23 mouse cellular contexts compared by ENCODE assay signal in the genomic region with DNA sequence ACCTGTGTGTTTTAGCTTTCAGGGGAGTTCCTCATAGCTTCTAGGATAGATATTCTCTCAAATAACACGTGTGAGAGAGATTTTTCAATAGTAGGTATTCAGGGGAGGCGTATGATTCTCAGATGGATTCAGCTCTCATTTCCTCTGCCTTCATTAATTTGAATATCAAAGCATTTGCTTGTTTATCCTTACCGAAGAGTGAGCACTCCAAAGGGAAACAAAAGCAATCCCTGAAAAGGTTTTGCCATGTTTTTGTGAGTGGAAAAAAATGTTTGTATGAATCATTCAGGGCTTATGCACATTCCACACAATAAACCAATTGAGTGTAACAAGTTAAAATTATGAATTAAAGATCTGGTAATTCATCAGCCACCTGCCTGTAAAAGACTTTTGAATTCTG. TPM values are rescaled to one million over a fixed set of nuclear protein-coding genes. Genes with fewer than 3 reads are reported as not detected.
A peak's percentile ranks its signal among the peaks of the same experiment; 100 is the strongest.
DNase-seq lines count a peak whose midpoint lies in the region; ATAC-seq lines count a peak whose summit lies in the region.
"Had no signal": no experiment of that assay in that cellular context is flagged by ENCODE, and none has a peak within 500 bp of the region (broad histone marks: within the 10 kb centered on the region; RNA-seq: fewer than 3 reads in every experiment).

No protein-coding gene starts in this region.

- no peak overlapping the region for H3K4me3 ChIP-seq in forebrain, embryonic 15.5 days
- H3K4me3 ChIP-seq in forebrain, embryonic 13.5 days: no peak overlapping the region
- H3K4me3 ChIP-seq in hindbrain, embryonic 13.5 days: no peak overlapping the region
- H3K4me3 ChIP-seq in hindbrain, embryonic 10.5 days: no peak overlapping the region
- H3K4me3 ChIP-seq: heart, embryonic 12.5 days; heart, embryonic 15.5 days; hindbrain, embryonic 15.5 days had no signal

- H3K27ac ChIP-seq in forebrain, embryonic 15.5 days (replicated peaks): 0 out of 2 replicates have a peak overlapping the region, but pooled peaks have one; percentile 14
- H3K27ac ChIP-seq in forebrain, embryonic 13.5 days: no peak overlapping the region
- 0 out of 2 replicates have a peak overlapping the region, but pooled peaks have one; percentile 23 for H3K27ac ChIP-seq in hindbrain, embryonic 13.5 days
- no peak overlapping the region for H3K27ac ChIP-seq in hindbrain, embryonic 10.5 days
- H3K27ac ChIP-seq: heart, embryonic 15.5 days; hindbrain, embryonic 15.5 days had no signal

- 10% methylated on average over 3 of the region's 3 CpGs for WGBS in forebrain, embryonic 15.5 days
- 11% methylated on average over 3 of the region's 3 CpGs for WGBS in forebrain, embryonic 13.5 days
- 31% methylated on average over 3 of the region's 3 CpGs for WGBS in hindbrain, embryonic 13.5 days
- 67% methylated on average over 3 of the region's 3 CpGs for WGBS in hindbrain, embryonic 10.5 days

- ATAC-seq in forebrain, embryonic 15.5 days (replicated peaks): 0 out of 2 replicates have a peak, but pooled peaks have one; percentile 26
- no peak; the same call in 1 of the 2 replicates for ATAC-seq in forebrain, embryonic 13.5 days
- ATAC-seq in hindbrain, embryonic 13.5 days (ENCODE audit: low FRiP score): no peak
- ATAC-seq: intestine, postnatal 0 days had no signal

- no peaks in the 10 kb centered on the region for H3K27me3 ChIP-seq in forebrain, embryonic 15.5 days
- no peaks in the 10 kb centered on the region for H3K27me3 ChIP-seq in forebrain, embryonic 13.5 days
- no peaks in the 10 kb centered on the region for H3K27me3 ChIP-seq in hindbrain, embryonic 13.5 days
- H3K27me3 ChIP-seq in hindbrain, embryonic 10.5 days (ENCODE audit: insufficient read depth, poor library complexity, severe bottlenecking): no peaks in the 10 kb centered on the region
- H3K27me3 ChIP-seq: CH12.LX; heart, embryonic 12.5 days; heart, embryonic 15.5 days; hindbrain, embryonic 15.5 days had no signal

- no peaks in the 10 kb centered on the region for H3K9me3 ChIP-seq in forebrain, embryonic 15.5 days
- H3K9me3 ChIP-seq in forebrain, embryonic 13.5 days (replicated peaks): no peaks in the 10 kb centered on the region
- no peaks in the 10 kb centered on the region for H3K9me3 ChIP-seq in hindbrain, embryonic 13.5 days
- H3K9me3 ChIP-seq in hindbrain, embryonic 10.5 days: no peaks in the 10 kb centered on the region
- H3K9me3 ChIP-seq: heart, embryonic 12.5 days; heart, embryonic 15.5 days; hindbrain, embryonic 15.5 days had no signal

- H3K4me2 ChIP-seq in forebrain, embryonic 15.5 days (replicated peaks): no peak overlapping the region
- no peak overlapping the region for H3K4me2 ChIP-seq in forebrain, embryonic 13.5 days
- no peak overlapping the region for H3K4me2 ChIP-seq in hindbrain, embryonic 13.5 days
- H3K4me2 ChIP-seq: heart, embryonic 12.5 days; heart, embryonic 15.5 days; hindbrain, embryonic 15.5 days had no signal

- peaks cover 12% of the 10 kb centered on the region for H3K4me1 ChIP-seq in forebrain, embryonic 15.5 days
- peaks cover 14% of the 10 kb centered on the region for H3K4me1 ChIP-seq in forebrain, embryonic 13.5 days
- peaks cover 10% of the 10 kb centered on the region; the same call in 1 of the 2 replicates for H3K4me1 ChIP-seq in hindbrain, embryonic 13.5 days (replicated peaks)
- no peaks in the 10 kb centered on the region for H3K4me1 ChIP-seq in hindbrain, embryonic 10.5 days (replicated peaks)
- H3K4me1 ChIP-seq: heart, embryonic 12.5 days; heart, embryonic 15.5 days had no signal

- DNase-seq in hindbrain, embryonic 10.5 days (ENCODE audit: low spot score): no peak
- DNase-seq in Muller cell, postnatal 12 days (ENCODE audit: inconsistent ontology term): peak; percentile 69
- no peak for DNase-seq in lung, postnatal 36 days
- DNase-seq: adrenal gland, adult 2 months; adrenal gland, postnatal 14 days; B cell, adult 2 months; cerebellum, adult 11-12 months; cerebellum, adult 9-10 months; cerebellum, postnatal 14 days; gastrocnemius, postnatal 25 days; heart, adult 18-20 months; heart, postnatal 10 days; heart, postnatal 36 days; kidney, adult 2 months had no signal

- H3K36me3 ChIP-seq in forebrain, embryonic 15.5 days: no peaks in the 10 kb centered on the region
- no peaks in the 10 kb centered on the region for H3K36me3 ChIP-seq in forebrain, embryonic 13.5 days (ENCODE audit: poor library complexity, severe bottlenecking)
- no peaks in the 10 kb centered on the region for H3K36me3 ChIP-seq in hindbrain, embryonic 13.5 days
- no peaks in the 10 kb centered on the region for H3K36me3 ChIP-seq in hindbrain, embryonic 10.5 days
- H3K36me3 ChIP-seq: G1E; heart, embryonic 12.5 days; heart, embryonic 15.5 days; hindbrain, embryonic 15.5 days had no signal

- H3K9ac ChIP-seq in forebrain, embryonic 15.5 days (replicated peaks): no peak overlapping the region
- no peak overlapping the region for H3K9ac ChIP-seq in forebrain, embryonic 13.5 days
- H3K9ac ChIP-seq in hindbrain, embryonic 13.5 days: no peak overlapping the region
- H3K9ac ChIP-seq: heart, embryonic 12.5 days; heart, embryonic 15.5 days; hindbrain, embryonic 15.5 days had no signal

RNA-seq across cellular contexts. Expression of a gene that starts 29.1 kb away (rescaled TPM):
- polyA plus RNA-seq in forebrain, embryonic 15.5 days (2015; fragmentation: Nextera tagmentation; extraction: Ambion mirVana): 51.6 and 53.5 TPM in 2 replicates
- polyA plus RNA-seq in forebrain, embryonic 13.5 days (2015; fragmentation: Nextera tagmentation; extraction: Ambion mirVana): 30.2 and 32.9 TPM in 2 replicates
- polyA plus RNA-seq in hindbrain, embryonic 13.5 days (2015; fragmentation: Nextera tagmentation; extraction: Ambion mirVana): 55.1 and 59.2 TPM in 2 replicates
- 5.4 and 13.0 TPM in 2 replicates for polyA plus RNA-seq in hindbrain, embryonic 10.5 days (2016; fragmentation: Nextera tagmentation; extraction: Ambion mirVana)
- polyA plus RNA-seq: adrenal gland, adult 2 months; G1E had no signal

Comparison
In these comparisons a context has a peak if more than half of its experiments do, and no peak if none do; other contexts are left out.
1. H3K27ac ChIP-seq: peak in forebrain, embryonic 15.5 days (single experiment) and hindbrain, embryonic 13.5 days (single experiment); none in forebrain, embryonic 13.5 days (single experiment) and hindbrain, embryonic 10.5 days (single experiment).